Mouse (Mus musculus): ENCODE data around the gene Bnip3.

Bnip3 gene

GRCm38 (mm10) chr7:138856670-138857069 lies 52.6 kb downstream of the Bnip3 start:
- ChIA-PET CTCF (interaction anchor here in 1 of 4 experiments (1.0 to 1.4 kb wide), 2 partner anchors 16 to 67 kb away, joined by 3 to 5 read pairs; no protein-coding TSS in a partner anchor), POLR2A (interaction anchor here (1.0 to 11.7 kb wide), 20 partner anchors 6 to 50 kb away, joined by 3 to 127 read pairs (median 4); partner anchors contain the start of genes Mapk1ip1 (in 4 of the 4) and Ppp2r2d (in 4 of the 4))

GRCm38 (mm10) chr7:138854201-138854600 lies 55.1 kb downstream of the Bnip3 start:
- CTCF ChIA-PET: interaction anchor here in 2 of 4 experiments (1.3 to 1.4 kb wide), 2 partner anchors 12 to 14 kb away, joined by 4 read pairs; no protein-coding TSS in a partner anchor
- POLR2A ChIA-PET: interaction anchor here in 3 of 4 experiments (0.8 to 11.7 kb wide), 10 partner anchors 8 to 65 kb away, joined by 3 to 127 read pairs (median 4); partner anchors contain the start of genes Ppp2r2d (in 3 of the 3) and Mapk1ip1 (in 2 of the 3)

GRCm38 (mm10) chr7:138853417-138854031 lies 55.8 kb downstream of the Bnip3 start:
- ChIA-PET POLR2A (interaction anchor here (0.6 to 11.7 kb wide), 10 partner anchors 8 to 66 kb away, joined by 3 to 127 read pairs (median 4); partner anchors contain the start of genes Ppp2r2d (in 2 of the 4) and Mapk1ip1 (in 1 of the 4)), CTCF (interaction anchor here in 2 of 4 experiments (0.7 to 1.4 kb wide), 2 partner anchors 13 to 1251 kb away, joined by 3 to 4 read pairs; no protein-coding TSS in a partner anchor)

- ChIA-PET POLR2A (interaction anchor here (0.6 to 11.7 kb wide), 62 partner anchors 9 to 1439 kb away, joined by 3 to 127 read pairs (median 5); partner anchors contain the start of gene Bnip3 (in 1 of the 4)), CTCF (interaction anchor here (0.6 to 1.8 kb wide), 9 partner anchors 9 to 1371 kb away, joined by 3 to 9 read pairs (median 3); no protein-coding TSS in a partner anchor)
Measured at GRCm38 (mm10) chr7:138850083-138850482, 59.2 kb downstream of the Bnip3 start.

- CTCF ChIA-PET: no interaction called here
- POLR2A ChIA-PET: interaction anchor here in 3 of 4 experiments (0.6 to 2.1 kb wide), 6 partner anchors 36 to 892 kb away, joined by 3 to 9 read pairs (median 6); no protein-coding TSS in a partner anchor
Measured at GRCm38 (mm10) chr7:138848028-138848920, 61.0 kb downstream of the Bnip3 start.

GRCm38 (mm10) chr7:138847316-138848027 lies 61.8 kb downstream of the Bnip3 start:
- CTCF ChIA-PET: no interaction called here
- POLR2A ChIA-PET: interaction anchor here in 2 of 4 experiments (0.6 to 0.9 kb wide), 3 partner anchors 341 to 891 kb away, joined by 3 to 4 read pairs (median 3); no protein-coding TSS in a partner anchor

GRCm38 (mm10) chr7:138846502-138846991 lies 62.8 kb downstream of the Bnip3 start:
- POLR2A ChIA-PET: interaction anchor here (0.6 to 7.2 kb wide), 30 partner anchors 8 to 418 kb away, joined by 3 to 56 read pairs (median 4); no protein-coding TSS in a partner anchor
- CTCF ChIA-PET: interaction anchor here in 3 of 4 experiments (0.6 to 6.9 kb wide), 12 partner anchors 11 to 884 kb away, joined by 3 to 91 read pairs (median 3); no protein-coding TSS in a partner anchor

GRCm38 (mm10) chr7:138845544-138846391 lies 63.6 kb downstream of the Bnip3 start, which contains the start of the genes Ppp2r2d and Mapk1ip1:
Gene Ppp2r2d (plus strand): TSS chr7:138846079.
Gene Mapk1ip1 (minus strand): TSS chr7:138846273.
- ChIA-PET POLR2A (interaction anchor here (0.6 to 7.2 kb wide), 34 partner anchors 8 to 87 kb away, joined by 3 to 56 read pairs (median 3); no protein-coding TSS in a partner anchor), CTCF (interaction anchor here (0.5 to 6.9 kb wide), 15 partner anchors 10 to 414 kb away, joined by 3 to 91 read pairs (median 3); no protein-coding TSS in a partner anchor)

- POLR2A ChIA-PET: interaction anchor here (0.9 to 7.2 kb wide), 11 partner anchors 9 to 79 kb away, joined by 3 to 56 read pairs (median 3); no protein-coding TSS in a partner anchor
Measured at GRCm38 (mm10) chr7:138845111-138845510, 64.2 kb downstream of the Bnip3 start.

GRCm38 (mm10) chr7:138843421-138843820 lies 65.9 kb downstream of the Bnip3 start:
- POLR2A ChIA-PET: interaction anchor here in 2 of 4 experiments (0.5 to 7.2 kb wide), 4 partner anchors 11 to 80 kb away, joined by 3 to 56 read pairs (median 4); no protein-coding TSS in a partner anchor

More at GRCm38 (mm10) chr7:138845111-138845510, 64.2 kb downstream of the Bnip3 start:
- CTCF ChIA-PET: interaction anchor here in 3 of 4 experiments (0.5 to 6.9 kb wide), 7 partner anchors 10 to 192 kb away, joined by 3 to 110 read pairs (median 4); no protein-coding TSS in a partner anchor

GRCm38 (mm10) chr7:138841436-138842151 lies 67.7 kb downstream of the Bnip3 start:
- POLR2A ChIA-PET: interaction anchor here (0.6 to 7.2 kb wide), 17 partner anchors 8 to 1404 kb away, joined by 3 to 56 read pairs (median 4); partner anchors contain the start of gene Glrx3 (in 1 of the 4)
- CTCF ChIA-PET: interaction anchor here (0.6 to 6.9 kb wide), 25 partner anchors 9 to 716 kb away, joined by 3 to 110 read pairs (median 4); no protein-coding TSS in a partner anchor

More at GRCm38 (mm10) chr7:138843421-138843820, 65.9 kb downstream of the Bnip3 start:
- CTCF ChIA-PET: interaction anchor here in 2 of 4 experiments (5.7 to 6.9 kb wide), 2 partner anchors 80 kb away, joined by 91 to 110 read pairs; no protein-coding TSS in a partner anchor

Measured in embryonic stem cell, embryonic (primary cell).